Mouse (Mus musculus) thymus, adult 2 months (tissue): Measurements from ENCODE around the gene Aplnr.

Experiments used
- CTCF ChIP-seq: fragments of 200-500 bp; IDR thresholded peaks from 2 replicates; pipeline ENCODE4 v1.5.1; 2012; ENCODE audit warnings: mild to moderate bottlenecking, control low read depth, low read length, moderate library complexity, borderline replicate concordance; ENCODE audit not compliant: control insufficient read depth, poor library complexity, insufficient read depth; ENCODE audit errors: extremely low read depth
- POLR2A ChIP-seq: fragments of 200-500 bp; IDR thresholded peaks from 2 replicates; pipeline ENCODE4 v1.6.1; 2012; ENCODE audit warnings: mild to moderate bottlenecking, low read length, control low read depth, moderate library complexity; ENCODE audit not compliant: control insufficient read depth, poor library complexity, insufficient read depth; ENCODE audit errors: extremely low read depth

- no peak for TF ChIP-seq CTCF
- no peak for TF ChIP-seq POLR2A
Observed at GRCm38 (mm10) chr2:85172763-85173103, 36.7 kb downstream of the Aplnr start.
